Mouse (Mus musculus): Measurements from ENCODE around the gene Mov10. TPM values are rescaled to one million over a fixed set of nuclear protein-coding genes. Genes with fewer than 3 reads are reported as not detected.
"Not testable (repeated sequence)": the region's sequence is repeated elsewhere in the genome, so short reads cannot be mapped to it uniquely, and the experiment has no call there.

Mov10 gene
- polyA plus RNA-seq, 2 experiments, result 8.3 to 16.3 TPM

DNA sequence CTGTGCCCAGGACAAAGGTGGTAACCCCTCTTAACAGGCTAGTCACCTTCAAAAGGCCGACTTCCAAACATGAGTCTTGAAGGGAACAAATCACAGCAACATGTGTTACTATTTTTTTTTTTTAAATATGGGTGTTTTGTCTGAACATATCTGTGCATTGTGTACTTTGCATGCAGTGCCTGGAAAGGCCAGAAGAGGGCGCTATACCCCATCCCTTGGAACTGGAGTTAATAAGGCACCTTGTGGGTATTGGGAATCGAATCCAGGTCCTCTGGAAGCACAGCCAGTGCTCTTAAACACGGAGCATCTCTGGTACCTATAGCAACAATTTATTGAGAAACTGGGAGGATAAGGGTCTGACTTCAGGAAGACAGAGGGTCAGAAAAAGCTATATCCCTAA lies 53.3 kb downstream of the Mov10 start:
- H3K27me3 ChIP-seq (ENCODE audit: control insufficient read depth, insufficient read depth, low read length), result 0 out of 2 replicates have a peak, but pooled peaks cover 2% of the 10 kb centered on the region
- H3K9ac ChIP-seq (replicated peaks), result no peak overlapping the region
- H3K36me3 ChIP-seq (replicated peaks; ENCODE audit: control insufficient read depth, insufficient read depth, low read depth), result no peaks in the 10 kb centered on the region
- 13% methylated on average over 4 of the region's 4 CpGs for WGBS (ENCODE audit: insufficient replicate concordance)
- no peak for TF ChIP-seq EP300 (IDR thresholded peaks at IDR 0.05; ENCODE audit: low read depth)
- TF ChIP-seq CTCF (IDR thresholded peaks at IDR 0.05; ENCODE audit: low read depth), result peak; percentile 82
- peaks cover 18 to 24% of the 10 kb centered on the region in 2 experiments for H3K4me1 ChIP-seq (replicated peaks; ENCODE audit: control insufficient read depth in 2 of 2, insufficient read depth in 2 of 2, low read length in 1 of 2)
- no peak overlapping the region for H3K4me2 ChIP-seq (ENCODE audit: low read depth)
- no peaks in the 10 kb centered on the region for H3K9me3 ChIP-seq (ENCODE audit: control insufficient read depth, low read length)
- no peak for ATAC-seq (ENCODE audit: insufficient read depth)
- DNase-seq (ENCODE audit: low read depth in 3 of 3, low spot score in 3 of 3), result no peak
- H3K27ac ChIP-seq, result no peak overlapping the region
- no peak overlapping the region for H3K4me3 ChIP-seq (ENCODE audit: insufficient read depth in 1 of 2, low read depth in 2 of 2, low read length in 2 of 2)

DNA sequence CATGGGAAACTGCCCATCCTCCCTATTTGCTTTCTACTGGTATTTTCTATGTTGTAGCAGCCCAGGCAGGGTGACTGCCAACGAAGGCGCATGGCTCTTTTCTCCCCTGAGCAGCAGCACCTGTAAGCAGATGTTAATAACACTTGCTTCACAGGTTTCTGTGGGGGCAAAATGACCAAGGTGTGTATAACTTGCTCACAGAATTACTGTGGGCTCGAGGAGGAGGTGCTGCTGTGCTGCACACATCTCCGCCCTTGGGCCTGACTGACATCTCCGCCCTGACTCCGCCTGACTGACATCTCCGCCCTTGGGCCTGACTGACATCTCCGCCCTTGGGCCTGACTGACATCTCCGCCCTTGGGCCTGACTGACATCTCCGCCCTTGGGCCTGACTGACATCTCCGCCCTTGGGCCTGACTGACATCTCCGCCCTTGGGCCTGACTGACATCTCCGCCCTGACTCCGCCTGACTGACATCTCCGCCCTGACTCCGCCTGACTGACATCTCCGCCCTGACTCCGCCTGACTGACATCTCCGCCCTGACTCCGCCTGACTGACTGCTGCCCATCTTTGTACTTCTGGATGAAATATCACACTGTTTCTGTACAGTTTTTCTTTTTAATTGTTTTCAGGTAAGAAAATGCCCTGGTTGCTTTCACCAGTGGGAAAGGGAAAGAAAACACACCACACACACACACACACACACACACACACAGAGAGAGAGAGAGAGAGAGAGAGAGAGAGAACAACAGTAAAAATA lies 56.1 kb downstream of the Mov10 start:
- H3K9me3 ChIP-seq (ENCODE audit: control insufficient read depth, low read length); H3K27me3 ChIP-seq (ENCODE audit: control insufficient read depth, insufficient read depth, low read length); H3K36me3 ChIP-seq (replicated peaks; ENCODE audit: control insufficient read depth, insufficient read depth, low read depth): not testable (repeated sequence)
- H3K4me3 ChIP-seq (ENCODE audit: insufficient read depth in 1 of 2, low read depth in 2 of 2, low read length in 2 of 2), result peak overlapping the region in 1 of 2 experiments; percentile 18; a peak in 1 of 4 replicates
- peak overlapping the region; percentile 73 for H3K4me2 ChIP-seq (ENCODE audit: low read depth)
- peak; percentile 74 for ATAC-seq (ENCODE audit: insufficient read depth)
- DNase-seq (ENCODE audit: low read depth in 3 of 3, low spot score in 3 of 3), result peak; percentile 31 to 60 (median 32)
- H3K4me1 ChIP-seq (replicated peaks; ENCODE audit: control insufficient read depth in 2 of 2, insufficient read depth in 2 of 2, low read length in 1 of 2), result peaks cover 18 to 28% of the 10 kb centered on the region in 2 experiments
- WGBS (ENCODE audit: insufficient replicate concordance), result 12% methylated on average over 18 of the region's 20 CpGs
- H3K9ac ChIP-seq (replicated peaks), result peak overlapping the region; percentile 35; the same call in 1 of the 2 replicates
- peak overlapping the region; percentile 74 for H3K27ac ChIP-seq

DNA sequence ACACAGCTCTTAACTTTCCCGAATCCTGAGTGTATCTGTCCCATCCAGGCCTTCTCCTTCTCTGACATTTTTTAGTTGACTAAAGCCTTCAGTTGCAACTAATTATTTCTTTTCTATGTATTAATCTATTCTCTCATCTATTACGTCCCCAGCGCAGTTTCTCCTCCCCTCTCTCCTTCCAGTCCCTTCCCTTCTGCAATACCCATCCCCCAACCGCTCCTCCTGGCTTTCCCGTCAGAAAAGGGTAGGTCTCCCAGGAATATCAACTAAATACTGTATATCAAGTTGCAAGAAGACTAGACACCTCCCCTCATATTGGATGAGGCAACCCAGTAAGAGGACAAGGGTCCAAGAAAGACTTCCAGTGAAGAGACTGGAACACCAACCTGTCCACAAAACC lies 59.5 kb downstream of the Mov10 start:
- no peak for TF ChIP-seq CTCF (IDR thresholded peaks at IDR 0.05; ENCODE audit: low read depth)
- TF ChIP-seq EP300 (IDR thresholded peaks at IDR 0.05; ENCODE audit: low read depth), result no peak
- Histone ChIP-seq H3K4me2 (ENCODE audit: low read depth) (peak overlapping the region; percentile 69), H3K27ac (no peak overlapping the region), H3K9ac (replicated peaks) (no peak overlapping the region), H3K4me3 (ENCODE audit: insufficient read depth in 1 of 2, low read depth in 2 of 2, low read length in 2 of 2) (peak overlapping the region; percentile 31 to 43; a peak in 2 of 4 replicates), H3K4me1 (replicated peaks; ENCODE audit: control insufficient read depth in 2 of 2, insufficient read depth in 2 of 2, low read length in 1 of 2) (peaks cover 18 to 28% of the 10 kb centered on the region in 2 experiments), H3K36me3 (replicated peaks; ENCODE audit: control insufficient read depth, insufficient read depth, low read depth) (no peaks in the 10 kb centered on the region), H3K9me3 (ENCODE audit: control insufficient read depth, low read length) (no peaks in the 10 kb centered on the region), H3K27me3 (ENCODE audit: control insufficient read depth, insufficient read depth, low read length) (peaks cover 3% of the 10 kb centered on the region; the same call in 1 of the 2 replicates)
- WGBS (ENCODE audit: insufficient replicate concordance), result 13% methylated on average over 5 of the region's 5 CpGs
- ATAC-seq (ENCODE audit: insufficient read depth) (no peak), DNase-seq (ENCODE audit: low read depth in 3 of 3, low spot score in 3 of 3) (no peak)

DNA sequence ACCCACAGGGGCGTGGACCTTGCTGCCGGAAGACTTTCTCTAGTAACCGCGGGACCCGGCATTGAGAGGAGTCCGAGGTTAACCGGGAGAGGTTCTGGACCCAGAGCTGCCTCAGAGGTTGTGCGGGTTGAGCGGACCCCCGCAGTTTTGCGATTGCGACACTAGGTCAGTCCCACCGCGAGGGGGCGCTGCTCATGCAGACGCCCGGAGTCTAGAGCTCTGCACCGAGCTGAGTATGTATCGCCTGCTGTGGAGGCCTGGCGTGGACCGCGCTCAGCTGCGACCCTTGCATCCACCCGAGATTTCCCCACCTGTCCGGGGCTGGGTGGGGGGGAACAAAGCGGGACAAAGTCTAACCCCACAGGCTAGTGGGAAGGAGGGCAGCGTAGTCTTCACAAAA lies 60.0 kb downstream of the Mov10 start:
- peak; percentile 22 to 39 (median 34) for DNase-seq (ENCODE audit: low read depth in 3 of 3, low spot score in 3 of 3)
- Histone ChIP-seq H3K27ac (no peak overlapping the region), H3K27me3 (ENCODE audit: control insufficient read depth, insufficient read depth, low read length) (peaks cover 6% of the 10 kb centered on the region), H3K9me3 (ENCODE audit: control insufficient read depth, low read length) (no peaks in the 10 kb centered on the region), H3K4me3 (ENCODE audit: insufficient read depth in 1 of 2, low read depth in 2 of 2, low read length in 2 of 2) (peak overlapping the region; percentile 31 to 43), H3K9ac (replicated peaks) (peak overlapping the region; percentile 32; the same call in 1 of the 2 replicates), H3K4me1 (replicated peaks; ENCODE audit: control insufficient read depth in 2 of 2, insufficient read depth in 2 of 2, low read length in 1 of 2) (peaks cover 18 to 25% of the 10 kb centered on the region in 2 experiments), H3K36me3 (replicated peaks; ENCODE audit: control insufficient read depth, insufficient read depth, low read depth) (no peaks in the 10 kb centered on the region), H3K4me2 (ENCODE audit: low read depth) (peak overlapping the region; percentile 69)
- ATAC-seq (ENCODE audit: insufficient read depth), result peak; percentile 55
- WGBS (ENCODE audit: insufficient replicate concordance), result 1% methylated on average over 27 of the region's 27 CpGs
- TF ChIP-seq CTCF (IDR thresholded peaks at IDR 0.05; ENCODE audit: low read depth) (peak; percentile 94), EP300 (IDR thresholded peaks at IDR 0.05; ENCODE audit: low read depth) (no peak)

DNA sequence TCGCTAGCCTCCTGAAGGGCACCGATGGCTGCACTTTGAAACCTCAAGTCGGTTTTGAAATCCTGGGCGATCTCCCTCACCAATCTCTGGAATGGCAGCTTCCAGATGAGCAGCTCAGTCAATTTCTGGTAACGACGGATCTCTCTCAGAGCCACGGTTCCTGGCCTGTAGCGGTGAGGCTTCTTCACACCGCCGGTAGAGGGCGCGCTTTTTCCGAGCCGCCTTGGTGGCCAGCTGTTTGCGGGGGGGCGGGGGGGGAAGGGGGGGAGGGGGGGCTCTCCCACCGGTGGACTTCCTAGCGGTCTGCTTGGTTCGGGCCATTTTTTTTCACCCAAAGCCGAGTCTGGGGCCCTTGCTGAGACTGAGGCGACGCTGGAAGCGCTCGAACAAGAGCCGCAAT lies 65.5 kb downstream of the Mov10 start:
- not testable (repeated sequence) for H3K4me1 ChIP-seq (replicated peaks; ENCODE audit: control insufficient read depth in 2 of 2, insufficient read depth in 2 of 2, low read length in 1 of 2); H3K27ac ChIP-seq; DNase-seq (ENCODE audit: low read depth in 3 of 3, low spot score in 3 of 3); H3K9ac ChIP-seq (replicated peaks); ATAC-seq (ENCODE audit: insufficient read depth); H3K27me3 ChIP-seq (ENCODE audit: control insufficient read depth, insufficient read depth, low read length); H3K9me3 ChIP-seq (ENCODE audit: control insufficient read depth, low read length); H3K4me3 ChIP-seq (ENCODE audit: insufficient read depth in 1 of 2, low read depth in 2 of 2, low read length in 2 of 2); H3K36me3 ChIP-seq (replicated peaks; ENCODE audit: control insufficient read depth, insufficient read depth, low read depth)
- peak; percentile 71 for TF ChIP-seq CTCF (IDR thresholded peaks at IDR 0.05; ENCODE audit: low read depth)
- H3K4me2 ChIP-seq (ENCODE audit: low read depth), result peak overlapping the region; percentile 24; the same call in 1 of the 2 replicates
- 12% methylated on average over 23 of the region's 25 CpGs for WGBS (ENCODE audit: insufficient replicate concordance)

Other genes starting within 250 kb of the Mov10 start
- gene Slc16a1, start 179.9 kb downstream of the Mov10 start, polyA plus RNA-seq (2012; rRNA removed), result 34.1 and 38.6 TPM in 2 replicates
- gene Slc16a1, start 179.9 kb downstream of the Mov10 start, polyA plus RNA-seq (2014; fragmentation: Nextera tagmentation; extraction: Ambion mirVana), result 83.8 and 93.9 TPM in 2 replicates
- 0.17 and 0.28 TPM in 2 replicates for gene Ppm1j, start 37.5 kb downstream of the Mov10 start, polyA plus RNA-seq (2012; rRNA removed)
- not detected in 2 replicates for gene Ppm1j, start 37.5 kb downstream of the Mov10 start, polyA plus RNA-seq (2014; fragmentation: Nextera tagmentation; extraction: Ambion mirVana)
- gene Fam19a3, start 36.7 kb downstream of the Mov10 start, polyA plus RNA-seq (2012; rRNA removed), result 0.01 TPM in 1 of 2 replicates, not detected in the other
- gene Fam19a3, start 36.7 kb downstream of the Mov10 start, polyA plus RNA-seq (2014; fragmentation: Nextera tagmentation; extraction: Ambion mirVana), result not detected in 2 replicates
- 14.5 and 14.8 TPM in 2 replicates for gene Rhoc, start 30.2 kb downstream of the Mov10 start, polyA plus RNA-seq (2012; rRNA removed)
- 14.5 and 16.5 TPM in 2 replicates for gene Rhoc, start 30.2 kb downstream of the Mov10 start, polyA plus RNA-seq (2014; fragmentation: Nextera tagmentation; extraction: Ambion mirVana)
- gene St7l, start 45.4 kb upstream of the Mov10 start, polyA plus RNA-seq (2012; rRNA removed), result 3.0 and 3.9 TPM in 2 replicates
- 8.9 and 11.1 TPM in 2 replicates for gene St7l, start 45.4 kb upstream of the Mov10 start, polyA plus RNA-seq (2014; fragmentation: Nextera tagmentation; extraction: Ambion mirVana)
- 23.4 and 30.4 TPM in 2 replicates for gene Capza1, start 45.9 kb upstream of the Mov10 start, polyA plus RNA-seq (2012; rRNA removed)
- gene Capza1, start 45.9 kb upstream of the Mov10 start, polyA plus RNA-seq (2014; fragmentation: Nextera tagmentation; extraction: Ambion mirVana), result 84.0 and 89.6 TPM in 2 replicates
- gene Wnt2b, start 143.4 kb upstream of the Mov10 start, polyA plus RNA-seq (2012; rRNA removed), result 0.04 and 0.06 TPM in 2 replicates
- gene Wnt2b, start 143.4 kb upstream of the Mov10 start, polyA plus RNA-seq (2014; fragmentation: Nextera tagmentation; extraction: Ambion mirVana), result 0.13 TPM in 1 of 2 replicates, not detected in the other
- gene Cttnbp2nl, start 234.6 kb upstream of the Mov10 start, polyA plus RNA-seq (2012; rRNA removed), result 0.52 and 0.65 TPM in 2 replicates
- gene Cttnbp2nl, start 234.6 kb upstream of the Mov10 start, polyA plus RNA-seq (2014; fragmentation: Nextera tagmentation; extraction: Ambion mirVana), result 1.9 and 2.1 TPM in 2 replicates
- gene 4930564D02Rik, start 248.3 kb upstream of the Mov10 start, polyA plus RNA-seq (2012; rRNA removed), result not detected in 2 replicates
- not detected in 2 replicates for gene 4930564D02Rik, start 248.3 kb upstream of the Mov10 start, polyA plus RNA-seq (2014; fragmentation: Nextera tagmentation; extraction: Ambion mirVana)